In genomic region chr16:65561963-65562863, GRCm38 (mm10) we compare ENCODE assay signal across 1 mouse cellular context.
A peak's percentile ranks its signal among the peaks of the same experiment; 100 is the strongest.
TF ChIP-seq lines count a peak whose summit lies in the region.

TSS of gene Chmp2b (minus strand) at chr16:65562726.

TF ChIP-seq in CH12.LX, 34 proteins besides CTCF, POLR2A, EP300 and RAD21 (continued from another document):
- peak; percentile 21; the same call in 1 of the 2 replicates for TF ChIP-seq CHD1 (IDR thresholded peaks at IDR 0.05; ENCODE audit: low read depth, low read length)
- no peak for TF ChIP-seq RCOR1 (conservative IDR thresholded peaks at IDR 0.05; ENCODE audit: low read depth, low read length)
- peak; percentile 49 for TF ChIP-seq USF1 (IDR thresholded peaks at IDR 0.05; ENCODE audit: low read depth, low read length)
- no peak for TF ChIP-seq E2F4 (IDR thresholded peaks at IDR 0.05; ENCODE audit: insufficient replicate concordance, low read depth, low read length)
- TF ChIP-seq CHD2 (IDR thresholded peaks at IDR 0.05; ENCODE audit: low read length): no peak
- TF ChIP-seq ZMIZ1 (IDR thresholded peaks at IDR 0.05; ENCODE audit: low read depth, low read length): peak; percentile 43
- TF ChIP-seq ETS1 (conservative IDR thresholded peaks at IDR 0.05; ENCODE audit: low read depth, low read length): no peak
- TF ChIP-seq UBTF (IDR thresholded peaks at IDR 0.05; ENCODE audit: low read depth, low read length): 0 out of 2 replicates have a peak, but pooled peaks have one; percentile 37
